Mouse (Mus musculus) spleen, postnatal 10 days (tissue): ENCODE data around the gene Gm4450.
"Not testable (repeated sequence)": the region's sequence is repeated elsewhere in the genome, so short reads cannot be mapped to it uniquely, and the experiment has no call there.

Experiments
- DNase-seq, 2 experiments: peaks; one replicate each; pipeline ENCODE4 v3.0.0; 2021 to 2022; ENCODE audit warnings: low spot score in 2 of 2

Gm4450 gene

GRCm38 (mm10) chr3:98417328-98417727 lies 39.6 kb downstream of the Gm4450 start:
- DNase-seq, result peak in 1 of 2 experiments; percentile 50

GRCm38 (mm10) chr3:98416426-98417250 lies 40.3 kb downstream of the Gm4450 start:
- DNase-seq, result no peak

GRCm38 (mm10) chr3:98414296-98414695 lies 42.6 kb downstream of the Gm4450 start:
- DNase-seq, result no peak

- DNase-seq, result no peak
Observed at GRCm38 (mm10) chr3:98413733-98414132, 43.2 kb downstream of the Gm4450 start.

GRCm38 (mm10) chr3:98410619-98411580 lies 46.0 kb downstream of the Gm4450 start:
- not testable (repeated sequence) for DNase-seq

- DNase-seq, result not testable (repeated sequence)
Observed at GRCm38 (mm10) chr3:98407261-98407780, 49.6 kb downstream of the Gm4450 start.

- peak in 1 of 2 experiments; percentile 36 for DNase-seq
Observed at GRCm38 (mm10) chr3:98406569-98407144, 50.3 kb downstream of the Gm4450 start.

- not testable (repeated sequence) for DNase-seq
Observed at GRCm38 (mm10) chr3:98405877-98406276, 51.0 kb downstream of the Gm4450 start.

- not testable (repeated sequence) for DNase-seq
Observed at GRCm38 (mm10) chr3:98404268-98404895, 52.5 kb downstream of the Gm4450 start.
